Mouse (Mus musculus): Measurements from ENCODE around the gene Hsd17b1. TPM values are rescaled to one million over a fixed set of nuclear protein-coding genes. Genes with fewer than 3 reads are reported as not detected.

The Hsd17b1 gene
- total RNA-seq, 1 experiment from 2014 or later: 1.2 TPM

GRCm38 (mm10) chr11:101059473-101059872, 18.7 kb upstream of the Hsd17b1 start:
- no peak for ATAC-seq (replicated peaks; ENCODE audit: low read depth, poor library complexity, severe bottlenecking)

GRCm38 (mm10) chr11:101060126-101060525, 18.1 kb upstream of the Hsd17b1 start:
- no peak for ATAC-seq (replicated peaks; ENCODE audit: low read depth, poor library complexity, severe bottlenecking)

- no peak for ATAC-seq (replicated peaks; ENCODE audit: low read depth, poor library complexity, severe bottlenecking)
Measured at GRCm38 (mm10) chr11:101061049-101061448, 17.2 kb upstream of the Hsd17b1 start.

DNA sequence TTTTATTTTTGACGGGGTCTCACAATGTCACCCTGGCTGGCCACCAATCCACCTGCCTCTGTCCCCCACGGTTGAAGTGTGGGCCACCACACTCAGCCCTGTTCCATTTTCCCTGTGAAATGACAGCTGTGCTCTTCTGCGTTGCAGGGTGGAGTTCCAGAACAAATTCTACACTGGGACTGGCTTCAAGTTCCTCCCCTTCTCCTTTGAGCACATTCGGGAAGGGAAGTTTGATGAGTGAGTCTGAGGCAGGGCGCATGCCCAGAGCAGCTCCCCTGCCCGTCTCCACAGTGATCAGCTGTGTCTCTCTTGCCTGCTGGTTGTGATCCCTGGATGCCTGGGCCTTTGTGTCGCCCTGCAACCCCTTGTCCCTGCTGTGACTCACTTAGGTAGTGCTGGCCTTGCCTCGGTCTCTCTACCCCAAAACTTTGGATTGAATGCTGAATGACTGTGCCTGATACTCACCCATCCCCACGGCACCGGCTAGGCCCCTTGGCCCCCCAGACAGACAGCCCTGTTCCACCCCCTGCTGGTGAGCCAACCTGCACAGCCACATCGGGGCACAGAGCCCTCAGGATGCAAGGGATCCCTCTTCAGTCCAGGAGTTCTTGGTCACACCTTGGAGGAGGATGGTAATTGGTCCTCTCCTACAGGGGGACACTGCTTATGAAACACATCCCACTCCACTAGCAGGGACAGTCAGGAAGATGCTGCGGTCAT, 15.9 kb upstream of the Hsd17b1 start:
- ATAC-seq (replicated peaks; ENCODE audit: low read depth, poor library complexity, severe bottlenecking): no peak

- ATAC-seq (replicated peaks; ENCODE audit: low read depth, poor library complexity, severe bottlenecking): no peak; the same call in 1 of the 2 replicates
Measured at GRCm38 (mm10) chr11:101062971-101063675, 15.1 kb upstream of the Hsd17b1 start.

- ATAC-seq (replicated peaks; ENCODE audit: low read depth, poor library complexity, severe bottlenecking): peak; percentile 93
Measured at GRCm38 (mm10) chr11:101063676-101064327, 14.4 kb upstream of the Hsd17b1 start.

GRCm38 (mm10) chr11:101064462-101064861, 13.7 kb upstream of the Hsd17b1 start:
- ATAC-seq (replicated peaks; ENCODE audit: low read depth, poor library complexity, severe bottlenecking): no peak

GRCm38 (mm10) chr11:101065002-101065401, 13.2 kb upstream of the Hsd17b1 start:
- no peak for ATAC-seq (replicated peaks; ENCODE audit: low read depth, poor library complexity, severe bottlenecking)

- no peak for ATAC-seq (replicated peaks; ENCODE audit: low read depth, poor library complexity, severe bottlenecking)
Measured at GRCm38 (mm10) chr11:101066549-101067412, 11.4 kb upstream of the Hsd17b1 start.

- peak; percentile 91 for ATAC-seq (replicated peaks; ENCODE audit: low read depth, poor library complexity, severe bottlenecking)
Measured at GRCm38 (mm10) chr11:101069391-101070188, 8.6 kb upstream of the Hsd17b1 start, which contains the start of gene Naglu. Naglu (plus strand) TSS chr11:101070012.

- ATAC-seq (replicated peaks; ENCODE audit: low read depth, poor library complexity, severe bottlenecking): no peak
Measured at GRCm38 (mm10) chr11:101070189-101070527, 8.1 kb upstream of the Hsd17b1 start.

DNA sequence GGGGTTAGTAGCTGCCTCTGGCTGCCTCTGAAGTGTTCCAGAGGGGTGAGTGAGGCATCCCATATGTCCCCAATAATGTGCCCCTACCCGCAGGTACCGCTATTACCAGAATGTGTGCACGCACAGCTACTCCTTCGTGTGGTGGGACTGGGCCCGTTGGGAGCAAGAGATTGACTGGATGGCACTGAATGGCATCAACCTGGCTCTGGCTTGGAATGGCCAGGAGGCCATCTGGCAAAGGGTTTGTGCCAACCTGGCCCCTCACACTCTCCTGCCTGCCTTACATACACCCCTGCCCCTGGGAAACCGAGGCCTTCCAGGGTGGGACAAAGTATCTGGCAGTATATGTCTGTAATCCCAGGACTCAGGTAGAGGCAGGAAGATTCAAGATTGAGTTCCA, 7.2 kb upstream of the Hsd17b1 start:
- no peak for ATAC-seq (replicated peaks; ENCODE audit: low read depth, poor library complexity, severe bottlenecking)

DNA sequence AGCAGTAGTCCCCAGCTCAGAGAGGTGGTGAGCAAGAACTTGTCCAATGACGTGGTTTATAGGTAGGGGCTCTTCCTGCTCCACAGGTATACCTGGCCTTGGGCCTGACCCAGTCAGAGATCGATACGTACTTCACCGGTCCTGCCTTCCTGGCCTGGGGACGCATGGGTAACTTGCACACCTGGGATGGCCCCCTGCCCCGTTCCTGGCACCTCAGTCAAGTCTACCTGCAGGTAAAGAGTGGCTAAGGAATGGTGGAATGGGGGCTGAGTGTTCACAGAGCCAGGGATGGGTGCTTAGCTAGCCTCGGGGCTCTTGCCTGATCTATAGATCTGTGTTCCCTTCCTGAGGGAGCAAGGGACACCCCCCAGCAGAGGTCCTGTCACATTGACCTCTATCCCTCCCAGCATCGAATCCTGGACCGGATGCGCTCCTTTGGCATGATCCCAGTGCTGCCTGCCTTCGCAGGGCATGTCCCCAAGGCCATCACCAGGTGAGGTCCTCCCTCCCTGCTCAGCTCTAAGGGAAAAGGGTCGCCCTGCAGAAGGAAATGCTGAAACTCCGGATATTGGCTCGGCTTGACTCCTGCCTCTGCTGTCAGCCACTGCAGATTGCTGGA, 6.3 kb upstream of the Hsd17b1 start:
- ATAC-seq (replicated peaks; ENCODE audit: low read depth, poor library complexity, severe bottlenecking): no peak

DNA sequence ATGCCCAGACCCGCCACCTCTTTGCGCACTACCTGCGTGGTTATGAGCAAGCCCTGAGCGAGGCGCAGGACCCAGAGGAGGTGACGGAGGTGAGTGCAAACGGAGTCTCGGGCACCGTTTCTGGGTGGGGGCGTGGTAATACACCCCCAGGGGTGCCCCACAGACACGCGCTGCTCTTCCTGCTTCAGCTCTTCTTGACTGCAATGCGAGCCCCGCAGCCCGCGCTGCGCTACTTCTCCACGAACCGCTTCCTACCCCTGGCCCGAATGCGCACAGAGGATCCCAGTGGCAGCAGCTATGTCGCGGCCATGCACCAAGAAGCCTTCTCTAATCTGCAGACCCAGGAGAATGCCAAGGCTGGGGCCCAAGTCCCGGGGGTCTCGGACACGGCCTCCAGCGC, 1.5 kb downstream of the Hsd17b1 start:
- peak; percentile 19; the same call in 1 of the 2 replicates for ATAC-seq (replicated peaks; ENCODE audit: low read depth, poor library complexity, severe bottlenecking)

GRCm38 (mm10) chr11:101080421-101080820, 2.2 kb downstream of the Hsd17b1 start:
- no peak for ATAC-seq (replicated peaks; ENCODE audit: low read depth, poor library complexity, severe bottlenecking)

DNA sequence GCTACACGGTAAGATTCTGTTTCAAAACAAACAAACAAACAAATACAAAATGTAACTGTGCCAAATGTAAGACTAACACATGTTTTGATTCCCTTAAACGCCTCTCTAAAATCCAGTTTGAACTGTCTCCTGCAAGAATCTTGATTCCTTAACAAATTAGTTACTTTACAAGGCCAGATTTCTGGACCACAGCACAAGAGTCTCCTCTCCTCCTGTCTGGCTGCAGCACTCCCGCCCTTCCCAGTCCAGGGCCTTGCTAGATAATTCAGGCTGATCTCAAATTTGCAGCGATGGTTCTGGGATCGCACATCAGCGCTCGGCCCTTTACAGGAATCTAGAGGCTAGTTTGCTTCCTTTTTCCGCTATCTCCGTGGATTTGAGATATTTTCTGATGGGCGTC, 3.4 kb downstream of the Hsd17b1 start:
- ATAC-seq (replicated peaks; ENCODE audit: low read depth, poor library complexity, severe bottlenecking): no peak

- peak; percentile 61 for ATAC-seq (replicated peaks; ENCODE audit: low read depth, poor library complexity, severe bottlenecking)
Measured at GRCm38 (mm10) chr11:101082208-101083082, 4.2 kb downstream of the Hsd17b1 start, which contains the start of gene Coasy. Coasy (plus strand) TSS chr11:101082565.
